Mouse (Mus musculus): ENCODE data around the gene Sco1.
A peak's percentile ranks its signal among the peaks of the same experiment; 100 is the strongest.

The Sco1 gene

GRCm38 (mm10) chr11:67044959-67045358 is 7.5 kb upstream of the Sco1 start:
- DNase-seq: peak; percentile 42

- DNase-seq: no peak
These were observed 5.3 kb upstream of the Sco1 start for GRCm38 (mm10) chr11:67047199-67047598.

GRCm38 (mm10) chr11:67048496-67048895 is 4.0 kb upstream of the Sco1 start:
- no peak for DNase-seq

- no peak for DNase-seq
These were observed 3.2 kb upstream of the Sco1 start for GRCm38 (mm10) chr11:67049256-67049655.

- peak; percentile 18 for DNase-seq
These were observed 672 bp upstream of the Sco1 start for GRCm38 (mm10) chr11:67051676-67052320.

- no peak for DNase-seq
These were observed 2.4 kb downstream of the Sco1 start for GRCm38 (mm10) chr11:67054754-67055365.

GRCm38 (mm10) chr11:67061311-67061710 is 8.8 kb downstream of the Sco1 start:
- DNase-seq: no peak

GRCm38 (mm10) chr11:67062726-67063125 is 10.3 kb downstream of the Sco1 start:
- no peak for DNase-seq

- no peak for DNase-seq
These were observed 15.3 kb downstream of the Sco1 start for GRCm38 (mm10) chr11:67067741-67068140.

GRCm38 (mm10) chr11:67072615-67073130 is 20.2 kb downstream of the Sco1 start:
- DNase-seq: no peak

GRCm38 (mm10) chr11:67075036-67075435 is 22.6 kb downstream of the Sco1 start:
- no peak for DNase-seq

GRCm38 (mm10) chr11:67076781-67077180 is 24.3 kb downstream of the Sco1 start:
- no peak for DNase-seq

GRCm38 (mm10) chr11:67077435-67077834 is 25.0 kb downstream of the Sco1 start:
- no peak for DNase-seq

- no peak for DNase-seq
These were observed 25.5 kb downstream of the Sco1 start, which contains the start of gene Myh3 for GRCm38 (mm10) chr11:67078000-67078399. TSS of gene Myh3 (plus strand) at chr11:67078300.

GRCm38 (mm10) chr11:67078888-67079287 is 26.4 kb downstream of the Sco1 start:
- DNase-seq: no peak

GRCm38 (mm10) chr11:67079740-67080139 is 27.3 kb downstream of the Sco1 start:
- DNase-seq: no peak

- DNase-seq: peak; percentile 70
These were observed 27.7 kb downstream of the Sco1 start for GRCm38 (mm10) chr11:67080168-67080567.

- DNase-seq: peak; percentile 73
These were observed 28.7 kb downstream of the Sco1 start for GRCm38 (mm10) chr11:67081125-67081649.

- DNase-seq: no peak
These were observed 29.7 kb downstream of the Sco1 start for GRCm38 (mm10) chr11:67082188-67082587.

GRCm38 (mm10) chr11:67082793-67083192 is 30.3 kb downstream of the Sco1 start:
- DNase-seq: no peak

GRCm38 (mm10) chr11:67083239-67083638 is 30.8 kb downstream of the Sco1 start:
- no peak for DNase-seq

GRCm38 (mm10) chr11:67083712-67084340 is 31.4 kb downstream of the Sco1 start:
- no peak for DNase-seq

- peak; percentile 86 for DNase-seq
These were observed 33.0 kb downstream of the Sco1 start for GRCm38 (mm10) chr11:67085489-67085888.

Measured in lung, postnatal 36 days (tissue).